Mouse (Mus musculus): Measurements from ENCODE around the gene Smpd2. TPM values are rescaled to one million over a fixed set of nuclear protein-coding genes. Genes with fewer than 3 reads are reported as not detected.

Smpd2 gene
- polyA plus RNA-seq (2014; fragmentation: Illumina TruSeq; extraction: RNeasy Lipid Tissue Mini Kit (QIAGEN cat#74804); ENCODE audit: low read depth, low replicate concordance) = 5.9 TPM

GRCm38 (mm10) chr10:41489708-41490517 is at the start of gene Smpd2, which contains the start of gene Ppil6:
TSS of gene Smpd2 (minus strand) at chr10:41490369.
TSS of gene Ppil6 (plus strand) at chr10:41490439.

GRCm38 (mm10) chr10:41518981-41519618 is 28.9 kb upstream of the Smpd2 start, which contains the start of gene Cd164:
TSS of gene Cd164 (plus strand) at chr10:41519414.

GRCm38 (mm10) chr10:41476171-41477017 is 13.8 kb downstream of the Smpd2 start, which contains the start of gene Mical1:
TSS of gene Mical1 (plus strand) at chr10:41476314.

GRCm38 (mm10) chr10:41450137-41450670 is 40.0 kb downstream of the Smpd2 start, which contains the start of gene Zbtb24:
TSS of gene Zbtb24 (plus strand) at chr10:41450383.

Other genes starting within 250 kb of the Smpd2 start
- 22.6 TPM for gene Fig4, start 187.1 kb downstream of the Smpd2 start, polyA plus RNA-seq (2014; fragmentation: Illumina TruSeq; extraction: RNeasy Lipid Tissue Mini Kit (QIAGEN cat#74804); ENCODE audit: low read depth, low replicate concordance)
- 0.24 TPM for gene Ak9, start 186.4 kb downstream of the Smpd2 start, polyA plus RNA-seq (2014; fragmentation: Illumina TruSeq; extraction: RNeasy Lipid Tissue Mini Kit (QIAGEN cat#74804); ENCODE audit: low read depth, low replicate concordance)
- gene Zbtb24, start 40.0 kb downstream of the Smpd2 start, polyA plus RNA-seq (2014; fragmentation: Illumina TruSeq; extraction: RNeasy Lipid Tissue Mini Kit (QIAGEN cat#74804); ENCODE audit: low read depth, low replicate concordance) = 9.4 TPM
- 0.49 TPM for gene Mical1, start 14.1 kb downstream of the Smpd2 start, polyA plus RNA-seq (2014; fragmentation: Illumina TruSeq; extraction: RNeasy Lipid Tissue Mini Kit (QIAGEN cat#74804); ENCODE audit: low read depth, low replicate concordance)
- 18.2 TPM for gene Ppil6, start 70 bp upstream of the Smpd2 start, polyA plus RNA-seq (2014; fragmentation: Illumina TruSeq; extraction: RNeasy Lipid Tissue Mini Kit (QIAGEN cat#74804); ENCODE audit: low read depth, low replicate concordance)
- gene Cd164, start 29.0 kb upstream of the Smpd2 start, polyA plus RNA-seq (2014; fragmentation: Illumina TruSeq; extraction: RNeasy Lipid Tissue Mini Kit (QIAGEN cat#74804); ENCODE audit: low read depth, low replicate concordance) = 1,145 TPM
- 3.2 TPM for gene Ccdc162, start 226.3 kb upstream of the Smpd2 start, polyA plus RNA-seq (2014; fragmentation: Illumina TruSeq; extraction: RNeasy Lipid Tissue Mini Kit (QIAGEN cat#74804); ENCODE audit: low read depth, low replicate concordance)